Mouse (Mus musculus): ENCODE data around the gene Pgls.

Gene Pgls

DNA sequence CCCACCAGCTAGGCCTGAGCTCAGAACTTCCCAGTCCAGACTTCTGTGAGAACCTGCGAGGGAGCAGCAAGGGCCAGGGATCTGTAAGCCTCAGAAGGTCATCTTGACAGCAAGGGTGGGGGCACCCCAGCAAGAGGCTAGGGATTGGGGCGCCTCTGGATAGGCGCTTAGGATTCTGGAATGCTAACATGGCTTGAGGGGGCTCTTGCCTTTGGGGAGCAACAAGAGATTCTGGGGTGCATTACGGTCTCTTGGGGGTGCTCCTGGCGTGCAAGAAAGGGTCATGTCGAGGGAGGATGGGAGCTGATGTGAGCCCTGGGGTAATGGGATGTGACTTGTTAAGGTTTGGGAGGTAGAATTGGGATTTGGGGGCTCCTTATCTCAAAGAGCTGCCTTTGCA lies 23.0 kb upstream of the Pgls start:
- in situ Hi-C loops (cut with MboI; ENCODE audit: low sequenced_read_pairs), result loop anchor here (10.0 kb wide), 1 partner anchor 86 kb away; no protein-coding TSS in a partner anchor

GRCm38 (mm10) chr8:71569366-71570290 lies 22.3 kb upstream of the Pgls start:
- in situ Hi-C loops (cut with MboI; ENCODE audit: low sequenced_read_pairs), result loop anchor here (10.0 kb wide), 1 partner anchor 85 kb away; no protein-coding TSS in a partner anchor

GRCm38 (mm10) chr8:71570291-71570954 lies 21.6 kb upstream of the Pgls start:
- in situ Hi-C loops (cut with MboI; ENCODE audit: low sequenced_read_pairs), result no loop called here

DNA sequence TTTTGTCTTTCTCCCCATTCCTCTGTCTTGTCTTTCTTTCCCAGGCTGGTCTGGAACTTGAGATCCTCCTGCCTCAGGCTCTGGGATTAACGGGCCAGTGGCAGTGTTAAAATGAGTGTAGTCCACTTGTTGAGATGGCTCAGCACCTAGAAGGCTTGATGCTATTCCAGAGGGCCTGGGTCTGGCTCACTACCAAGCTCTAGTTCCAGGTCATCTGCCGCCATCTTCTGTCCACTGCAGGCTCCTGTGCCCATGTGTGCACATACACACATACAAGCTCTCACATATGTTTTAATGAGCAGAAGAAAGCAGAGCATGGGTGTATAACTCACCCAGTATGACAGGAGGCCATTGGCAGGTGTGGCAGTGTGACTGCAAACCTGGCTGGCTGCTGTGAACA lies 19.9 kb upstream of the Pgls start:
- in situ Hi-C loops (cut with MboI; ENCODE audit: low sequenced_read_pairs), result no loop called here

DNA sequence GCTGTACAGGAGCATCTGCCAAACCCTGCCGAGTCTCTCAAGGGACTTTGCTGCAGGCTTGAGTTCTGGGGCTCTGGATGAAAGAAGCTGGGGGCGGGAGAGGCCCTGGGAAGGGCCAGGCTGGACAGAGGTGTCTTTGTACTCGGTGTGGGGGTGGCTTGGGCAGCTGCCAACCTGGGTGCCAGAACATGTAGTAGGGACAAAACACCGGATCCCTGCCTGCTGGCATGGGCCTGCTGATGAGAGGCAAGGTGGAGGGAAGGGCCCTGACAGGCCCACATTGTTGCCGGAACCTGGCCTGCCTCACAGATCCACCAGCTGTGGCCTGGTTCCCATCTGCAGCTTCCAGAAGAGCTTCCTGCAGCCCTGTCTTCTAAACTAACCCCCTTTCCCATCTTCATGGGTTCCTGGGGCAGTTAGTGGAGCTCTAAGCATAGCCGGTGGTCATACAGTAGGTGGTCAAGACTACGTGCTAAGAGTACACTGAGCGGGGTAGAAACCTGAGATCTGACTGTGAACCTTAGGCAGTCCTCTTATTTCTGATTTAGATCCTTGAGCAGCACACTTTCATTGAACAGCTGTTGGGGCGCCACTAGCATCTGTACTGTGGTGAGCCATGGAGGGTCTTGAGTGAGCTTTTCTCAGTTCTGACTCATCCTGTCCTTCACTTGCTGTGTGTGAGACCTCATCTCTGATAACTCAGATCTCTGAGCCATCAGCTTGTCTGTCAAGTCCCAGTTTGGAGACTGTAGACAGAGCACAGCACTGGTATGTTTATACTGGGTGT lies 18.9 kb upstream of the Pgls start:
- in situ Hi-C loops (cut with MboI; ENCODE audit: low sequenced_read_pairs), result no loop called here

DNA sequence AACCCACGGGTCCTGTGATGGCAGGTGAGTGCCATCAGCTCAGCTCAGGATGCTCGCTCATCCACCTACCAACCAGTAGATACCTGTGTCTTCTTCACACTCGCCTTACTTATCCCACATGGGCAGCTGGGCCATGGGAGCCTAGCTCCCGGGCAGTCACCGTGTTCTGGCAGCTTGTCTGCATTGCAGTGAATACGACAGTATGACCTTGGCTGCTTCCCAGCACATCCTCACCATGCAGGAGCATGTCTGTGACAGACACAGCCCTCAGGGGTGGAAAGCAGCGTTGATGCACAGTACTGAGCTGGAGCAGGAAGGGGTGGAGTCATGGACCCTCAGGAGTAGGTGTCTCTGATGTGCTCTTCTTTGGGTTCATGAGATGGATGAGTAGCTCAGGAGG lies 17.6 kb upstream of the Pgls start:
- in situ Hi-C loops (cut with MboI; ENCODE audit: low sequenced_read_pairs), result no loop called here

GRCm38 (mm10) chr8:71575020-71575419 lies 17.0 kb upstream of the Pgls start:
- in situ Hi-C loops (cut with MboI; ENCODE audit: low sequenced_read_pairs), result no loop called here

DNA sequence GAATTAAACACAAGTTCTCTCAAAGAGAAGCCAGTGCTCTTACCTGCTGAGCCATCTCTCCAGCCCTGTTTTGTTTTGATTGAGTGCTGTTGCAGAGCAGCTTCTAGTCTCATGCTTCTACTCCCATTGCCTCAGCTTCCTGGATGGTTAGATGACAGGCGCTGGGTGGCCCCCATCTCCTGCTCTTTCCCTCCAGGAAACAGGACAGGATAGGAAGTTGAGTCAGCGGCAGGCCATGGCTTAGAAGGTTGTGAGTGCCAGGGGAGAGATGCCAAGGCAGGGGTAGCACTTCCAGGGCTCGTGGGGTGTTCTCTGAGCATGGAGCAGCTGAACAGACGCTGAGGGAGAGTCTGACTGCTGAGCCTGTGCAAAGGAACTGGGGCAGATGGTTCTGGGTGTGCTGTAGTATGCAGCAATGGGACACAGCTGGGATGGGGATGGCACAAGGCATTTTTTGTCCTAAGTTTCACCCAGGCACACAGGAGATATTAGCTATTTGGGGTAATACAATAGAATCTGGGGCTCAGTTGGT lies 14.1 kb upstream of the Pgls start:
- in situ Hi-C loops (cut with MboI; ENCODE audit: low sequenced_read_pairs), result no loop called here

GRCm38 (mm10) chr8:71579009-71579408 lies 13.0 kb upstream of the Pgls start:
- in situ Hi-C loops (cut with MboI; ENCODE audit: low sequenced_read_pairs), result no loop called here

- in situ Hi-C loops (cut with MboI; ENCODE audit: low sequenced_read_pairs), result no loop called here
Measured at GRCm38 (mm10) chr8:71579476-71579875, 12.5 kb upstream of the Pgls start.

GRCm38 (mm10) chr8:71580201-71580600 lies 11.8 kb upstream of the Pgls start:
- in situ Hi-C loops (cut with MboI; ENCODE audit: low sequenced_read_pairs), result no loop called here

DNA sequence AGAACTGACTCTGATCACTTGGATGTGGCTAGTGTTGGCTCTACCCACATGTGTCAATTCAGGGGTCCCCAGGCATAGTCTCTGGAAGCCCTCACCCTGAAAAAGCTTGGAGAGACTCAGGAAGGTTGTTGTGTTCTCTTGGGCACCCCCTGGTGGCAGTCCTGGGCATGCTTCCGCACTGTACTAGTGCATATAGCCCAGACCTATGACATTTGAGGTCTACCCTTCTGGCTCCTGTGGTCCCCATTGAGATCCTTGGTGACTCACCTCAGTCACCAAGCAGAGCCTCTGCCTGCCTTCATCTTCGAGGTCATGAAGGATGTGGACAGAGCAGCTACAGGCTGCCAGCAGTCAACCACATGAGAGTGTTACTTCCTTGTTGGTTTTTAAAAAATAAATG lies 5.1 kb upstream of the Pgls start:
- in situ Hi-C loops (cut with MboI; ENCODE audit: low sequenced_read_pairs), result no loop called here

GRCm38 (mm10) chr8:71588762-71589161 lies 3.2 kb upstream of the Pgls start:
- in situ Hi-C loops (cut with MboI; ENCODE audit: low sequenced_read_pairs), result no loop called here

GRCm38 (mm10) chr8:71591017-71591416 lies 959 bp upstream of the Pgls start:
- in situ Hi-C loops (cut with MboI; ENCODE audit: low sequenced_read_pairs), result no loop called here

GRCm38 (mm10) chr8:71592374-71593170 lies 596 bp downstream of the Pgls start:
- in situ Hi-C loops (cut with MboI; ENCODE audit: low sequenced_read_pairs), result no loop called here

DNA sequence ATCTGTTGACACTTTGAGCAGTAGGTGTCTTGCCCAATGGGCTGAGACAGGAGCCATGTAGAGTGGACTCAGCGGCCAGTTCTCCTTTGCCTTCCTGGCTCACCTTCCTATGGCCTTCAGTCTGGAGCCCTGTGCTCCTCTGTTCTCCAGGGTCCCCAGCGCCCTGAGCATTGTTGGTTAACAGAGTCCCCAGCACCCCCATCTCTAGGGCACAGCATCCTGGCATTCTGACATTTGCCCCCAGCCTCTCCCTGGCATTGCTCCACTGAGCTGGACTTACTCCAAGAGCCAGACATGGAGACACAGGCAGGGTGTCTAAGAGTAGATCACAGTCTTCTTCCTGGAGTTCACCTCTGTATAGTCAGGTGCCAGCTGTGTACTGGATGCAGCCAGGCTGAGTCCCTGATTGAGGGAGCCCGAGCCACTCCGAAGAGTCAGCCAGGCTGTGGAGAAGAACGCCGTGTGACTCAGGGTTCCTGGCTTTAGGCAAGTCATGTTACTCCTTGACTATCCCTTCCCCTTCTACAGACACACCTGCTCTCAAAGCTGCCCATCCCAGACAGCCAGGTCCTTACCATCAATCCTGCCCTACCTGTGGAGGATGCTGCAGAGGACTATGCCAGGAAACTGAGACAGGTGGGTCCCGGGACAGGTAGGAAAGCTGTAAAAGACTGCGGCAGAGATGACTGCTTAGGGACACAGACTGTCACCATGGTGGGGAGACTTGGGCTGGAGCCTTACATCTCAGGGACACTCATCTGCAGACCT lies 1.8 kb downstream of the Pgls start:
- in situ Hi-C loops (cut with MboI; ENCODE audit: low sequenced_read_pairs), result no loop called here

GRCm38 (mm10) chr8:71594324-71594722 lies 2.3 kb downstream of the Pgls start:
- in situ Hi-C loops (cut with MboI; ENCODE audit: low sequenced_read_pairs), result no loop called here

DNA sequence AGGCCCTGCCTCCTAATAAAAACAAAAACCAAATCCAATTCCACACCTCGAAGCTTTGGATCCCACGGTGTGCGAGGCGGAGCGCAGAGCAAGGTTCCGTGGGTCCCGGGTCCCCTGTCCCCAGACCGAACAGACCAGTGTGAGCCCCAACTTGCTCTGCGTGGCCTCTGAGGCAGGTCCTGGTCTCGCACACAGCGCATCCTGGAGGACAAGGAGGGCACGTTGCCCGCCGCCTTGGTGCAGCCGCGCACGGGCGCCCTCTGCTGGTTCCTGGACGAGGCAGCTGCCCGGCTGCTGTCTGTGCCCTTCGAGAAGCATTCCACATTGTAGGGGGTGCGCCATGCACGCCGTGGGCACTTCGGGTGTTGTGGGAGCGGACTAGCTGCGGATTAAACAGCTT lies 3.9 kb downstream of the Pgls start:
- in situ Hi-C loops (cut with MboI; ENCODE audit: low sequenced_read_pairs), result no loop called here

DNA sequence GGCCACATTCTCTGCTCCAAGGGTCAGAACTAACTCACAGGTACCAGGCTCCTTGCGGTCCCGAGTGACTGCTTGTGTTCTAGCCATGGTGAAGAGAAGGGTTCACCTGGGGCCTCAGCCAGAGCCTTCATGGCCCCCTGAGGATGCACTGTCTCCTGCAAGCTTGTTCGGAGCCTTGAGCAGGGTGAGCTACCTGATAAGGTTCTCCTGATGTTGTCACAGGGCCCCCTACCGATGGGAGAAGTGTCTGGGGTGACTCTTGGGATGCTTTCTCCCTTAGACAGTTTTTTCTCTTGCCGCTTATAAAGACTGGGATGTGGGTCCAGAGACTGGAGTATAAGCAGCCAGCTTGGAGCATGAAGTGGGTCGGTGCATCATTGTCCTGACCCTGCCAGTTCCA lies 4.4 kb downstream of the Pgls start:
- in situ Hi-C loops (cut with MboI; ENCODE audit: low sequenced_read_pairs), result no loop called here

DNA sequence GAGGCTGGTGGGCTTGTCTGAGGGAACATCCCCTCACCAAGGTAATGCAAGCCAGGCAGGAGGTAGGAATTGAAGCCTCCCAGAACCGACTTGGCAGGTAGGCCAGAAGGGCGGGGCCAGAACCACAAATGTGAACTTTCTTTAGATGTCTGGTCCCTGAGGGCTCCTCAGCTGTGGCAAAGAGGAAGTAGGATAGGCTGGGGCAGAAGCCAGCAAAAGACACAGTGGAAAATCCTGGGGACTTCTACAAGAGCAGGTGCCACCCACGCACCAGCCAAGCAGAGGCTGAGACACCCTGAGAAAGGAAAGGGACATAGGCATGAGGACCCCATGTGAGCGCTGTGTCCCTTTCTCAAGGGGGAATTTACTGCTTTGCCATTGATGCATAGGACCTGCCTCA lies 4.8 kb downstream of the Pgls start:
- in situ Hi-C loops (cut with MboI; ENCODE audit: low sequenced_read_pairs), result no loop called here

All from CH12F3 (cell line).